Mouse (Mus musculus) inflammation-experienced regulatory T-cells, adult 6 months (primary cell): Measurements from ENCODE around the gene Hist1h2ad. TPM values are rescaled to one million over a fixed set of nuclear protein-coding genes. Genes with fewer than 3 reads are reported as not detected.
A peak's percentile ranks its signal among the peaks of the same experiment; 100 is the strongest.
"Not testable (repeated sequence)": the region's sequence is repeated elsewhere in the genome, so short reads cannot be mapped to it uniquely, and the experiment has no call there.

Experiments
- ATAC-seq: one replicate; pipeline ENCODE4 v1.8.0; 2017
- polyA plus RNA-seq, 3 experiments: library from polyadenylated mRNA; unstranded; fragments of 100-300 nt; shearing (Covaris generic); gene quantifications; one replicate each; pipeline ENCODE4 v1.2.1; 2017

Hist1h2ad gene
- polyA plus RNA-seq, result under 1 TPM in 1 of 3 experiments, not detected in 2; 0.99 TPM

GRCm38 (mm10) chr13:23573898-23574524 is at the start of gene Hist1h2ad, which contains the start of gene Hist1h2bf:
TSS of gene Hist1h2ad (plus strand) at chr13:23574381.
TSS of gene Hist1h2bf (minus strand) at chr13:23574196.
- peak; percentile 76 for ATAC-seq

DNA sequence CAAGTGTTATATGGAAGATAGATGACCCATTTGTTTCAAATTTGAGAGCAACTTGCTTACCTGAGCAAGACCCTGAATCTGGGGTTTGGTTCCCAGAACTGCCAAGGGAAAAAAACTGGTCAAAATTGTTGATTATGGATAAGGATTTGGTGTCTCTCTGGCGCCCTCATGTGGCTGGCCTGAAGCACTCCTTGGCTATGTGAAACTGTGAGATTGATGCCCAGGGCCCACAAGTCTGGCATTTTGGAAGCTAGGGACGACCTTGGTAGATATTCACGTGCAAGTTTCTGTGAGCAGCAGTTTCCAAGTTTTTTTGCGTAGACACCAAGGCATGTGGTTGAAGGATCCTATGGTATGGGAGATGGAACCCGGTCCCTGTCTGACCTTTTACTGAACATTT is 49.5 kb upstream of the Hist1h2ad start:
- ATAC-seq, result peak; percentile 57

- no peak for ATAC-seq
Observed at GRCm38 (mm10) chr13:23525901-23526300, 48.3 kb upstream of the Hist1h2ad start.

GRCm38 (mm10) chr13:23526312-23526711 is 47.9 kb upstream of the Hist1h2ad start:
- ATAC-seq, result peak; percentile 25

GRCm38 (mm10) chr13:23529005-23529404 is 45.2 kb upstream of the Hist1h2ad start:
- no peak for ATAC-seq

DNA sequence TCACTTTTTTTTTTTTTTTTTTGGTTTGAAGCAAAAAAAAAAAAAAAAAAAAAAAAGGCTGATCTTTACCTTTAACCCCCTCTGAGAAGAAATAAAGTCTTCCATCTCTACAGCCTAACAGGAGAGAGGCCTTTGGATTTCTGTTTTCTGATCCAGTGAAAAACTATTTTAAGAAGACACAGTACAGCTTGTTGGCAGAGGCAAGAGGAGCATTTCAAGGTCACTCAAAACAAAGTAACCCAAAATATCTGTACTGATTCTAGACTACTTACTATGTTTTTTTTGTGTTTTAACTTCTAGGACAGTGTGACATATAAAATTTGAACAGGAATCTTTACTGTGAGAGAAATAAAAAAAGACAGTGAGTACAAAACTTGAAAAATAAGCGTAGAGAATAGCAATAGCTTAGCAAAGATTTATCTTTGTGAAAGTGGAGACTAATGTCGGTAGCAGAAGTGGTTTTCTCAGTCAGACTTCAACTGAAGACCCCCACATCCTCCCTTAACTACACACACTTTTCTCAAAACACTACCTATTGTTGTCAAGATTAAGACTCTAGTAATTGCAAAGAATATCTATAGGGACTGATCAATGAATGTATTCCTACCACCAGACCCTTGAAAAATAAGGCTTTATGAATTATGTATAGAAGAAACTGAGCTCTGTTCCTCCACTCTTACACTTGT is 44.6 kb upstream of the Hist1h2ad start:
- no peak for ATAC-seq

GRCm38 (mm10) chr13:23530181-23530900 is 43.8 kb upstream of the Hist1h2ad start:
- peak; percentile 13 for ATAC-seq

DNA sequence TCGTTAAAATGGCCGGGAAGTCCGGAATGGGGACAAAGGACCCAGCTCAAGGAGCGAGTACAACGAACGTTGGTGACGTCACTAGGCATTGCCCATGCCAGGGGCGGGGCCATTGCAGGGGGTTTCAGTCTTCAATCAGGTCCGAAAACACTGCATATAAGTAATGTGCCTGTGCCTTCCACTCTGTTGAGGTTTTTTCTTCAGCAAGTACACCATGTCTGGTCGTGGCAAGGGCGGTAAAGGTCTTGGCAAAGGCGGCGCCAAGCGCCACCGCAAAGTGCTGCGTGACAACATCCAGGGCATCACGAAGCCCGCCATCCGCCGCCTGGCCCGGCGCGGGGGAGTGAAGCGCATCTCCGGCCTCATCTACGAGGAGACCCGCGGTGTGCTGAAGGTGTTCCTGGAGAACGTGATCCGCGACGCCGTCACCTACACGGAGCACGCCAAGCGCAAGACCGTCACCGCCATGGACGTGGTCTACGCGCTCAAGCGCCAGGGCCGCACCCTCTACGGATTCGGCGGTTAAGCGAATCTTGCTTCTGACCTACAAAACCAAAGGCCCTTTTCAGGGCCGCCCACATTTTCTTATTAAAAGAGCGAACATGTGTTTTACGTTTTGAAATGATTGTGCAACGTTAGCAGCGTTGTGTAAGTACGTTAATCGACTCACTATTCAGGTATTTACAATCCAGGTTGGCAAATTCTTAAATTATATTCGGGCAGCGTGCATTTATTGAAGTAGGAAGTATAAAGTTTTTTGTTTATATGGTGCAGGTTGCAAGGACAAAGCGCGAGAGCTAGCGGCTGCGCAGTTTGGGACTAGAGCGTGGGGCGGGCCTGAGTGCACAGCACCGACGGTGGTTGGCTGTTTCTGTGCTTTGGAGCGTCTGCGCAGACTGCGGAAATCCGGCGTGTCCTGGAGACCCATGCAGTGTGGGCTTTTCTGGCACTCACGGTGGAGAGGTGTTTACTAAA is 43.0 kb upstream of the Hist1h2ad start, which contains the start of gene Hist1h4h:
Gene Hist1h4h, plus strand, starts transcription at position 150 of the 975 bp plus-strand sequence.
- peak; percentile 73 for ATAC-seq

- ATAC-seq, result no peak
Observed at GRCm38 (mm10) chr13:23532262-23533075, 41.7 kb upstream of the Hist1h2ad start.

DNA sequence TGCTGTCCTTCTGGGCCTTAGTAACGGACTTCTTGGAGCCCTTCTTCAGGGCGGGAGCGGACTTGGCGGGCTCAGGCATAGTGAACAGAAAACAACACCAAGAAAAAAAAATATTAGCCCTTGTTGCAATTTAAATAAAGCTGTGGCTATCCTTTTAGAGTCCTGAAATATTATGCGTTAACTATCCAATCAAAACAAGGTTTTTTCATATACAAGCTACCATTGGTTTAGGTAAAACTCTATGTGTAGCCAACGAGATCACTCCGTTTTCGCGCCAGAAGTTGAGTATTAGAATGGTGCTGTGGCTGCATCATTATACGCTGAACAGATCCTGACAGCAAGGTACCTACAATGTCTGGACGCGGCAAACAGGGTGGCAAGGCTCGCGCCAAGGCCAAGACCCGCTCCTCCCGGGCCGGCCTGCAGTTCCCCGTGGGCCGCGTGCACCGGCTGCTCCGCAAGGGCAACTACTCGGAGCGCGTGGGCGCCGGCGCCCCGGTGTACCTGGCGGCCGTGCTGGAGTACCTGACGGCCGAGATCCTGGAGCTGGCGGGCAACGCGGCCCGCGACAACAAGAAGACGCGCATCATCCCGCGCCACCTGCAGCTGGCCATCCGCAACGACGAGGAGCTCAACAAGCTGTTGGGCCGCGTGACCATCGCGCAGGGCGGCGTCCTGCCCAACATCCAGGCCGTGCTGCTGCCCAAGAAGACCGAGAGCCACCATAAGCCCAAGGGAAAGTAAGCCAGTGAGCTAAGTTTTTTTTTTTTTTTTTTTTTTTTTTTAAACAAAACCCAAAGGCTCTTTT is 40.4 kb upstream of the Hist1h2ad start, which contains the start of gene Hist1h2af:
Gene Hist1h2af, plus strand, starts transcription at position 347 of the 808 bp plus-strand sequence.
- peak; percentile 31 for ATAC-seq

DNA sequence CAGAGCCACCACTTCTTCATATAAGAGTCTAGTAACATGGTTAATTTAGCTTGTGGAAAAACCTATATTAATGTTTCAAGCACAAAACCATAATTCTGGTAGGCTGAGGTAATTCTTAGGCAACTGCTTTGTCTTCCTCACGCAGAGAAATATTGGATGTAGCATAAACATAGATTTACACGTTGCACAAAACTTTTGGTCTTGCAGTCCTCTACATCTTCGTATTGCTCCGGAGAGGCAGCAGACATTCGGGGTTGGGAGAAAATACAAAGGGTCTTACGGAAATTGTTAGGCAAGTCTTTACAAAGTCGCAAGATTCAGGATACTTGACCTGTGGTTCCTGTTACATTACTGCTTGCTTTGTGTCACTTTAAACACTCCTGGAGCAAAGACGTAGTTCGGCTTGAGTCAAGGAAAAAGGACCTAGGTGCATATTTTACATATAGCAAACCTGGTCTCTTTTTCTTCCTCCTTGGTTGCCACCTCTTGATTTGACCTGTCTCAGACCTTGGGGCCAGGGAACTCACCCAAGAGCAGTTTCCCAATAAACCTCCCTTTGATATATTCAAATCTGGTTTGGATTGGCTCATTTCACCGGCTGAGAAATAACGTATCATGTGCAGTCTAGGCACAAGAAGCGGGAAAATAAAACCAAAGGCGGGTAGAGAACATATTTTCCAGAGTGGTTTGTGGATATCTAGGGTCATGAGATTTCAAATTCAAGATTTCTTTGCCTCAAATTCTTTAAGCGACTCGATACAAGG is 39.6 kb upstream of the Hist1h2ad start:
- no peak for ATAC-seq

- peak; percentile 73 for ATAC-seq
Observed at GRCm38 (mm10) chr13:23535137-23536075, 38.8 kb upstream of the Hist1h2ad start, which contains the start of gene Hist1h3g. TSS of gene Hist1h3g (plus strand) at chr13:23535422.

- no peak for ATAC-seq
Observed at GRCm38 (mm10) chr13:23536076-23536822, 37.9 kb upstream of the Hist1h2ad start.

DNA sequence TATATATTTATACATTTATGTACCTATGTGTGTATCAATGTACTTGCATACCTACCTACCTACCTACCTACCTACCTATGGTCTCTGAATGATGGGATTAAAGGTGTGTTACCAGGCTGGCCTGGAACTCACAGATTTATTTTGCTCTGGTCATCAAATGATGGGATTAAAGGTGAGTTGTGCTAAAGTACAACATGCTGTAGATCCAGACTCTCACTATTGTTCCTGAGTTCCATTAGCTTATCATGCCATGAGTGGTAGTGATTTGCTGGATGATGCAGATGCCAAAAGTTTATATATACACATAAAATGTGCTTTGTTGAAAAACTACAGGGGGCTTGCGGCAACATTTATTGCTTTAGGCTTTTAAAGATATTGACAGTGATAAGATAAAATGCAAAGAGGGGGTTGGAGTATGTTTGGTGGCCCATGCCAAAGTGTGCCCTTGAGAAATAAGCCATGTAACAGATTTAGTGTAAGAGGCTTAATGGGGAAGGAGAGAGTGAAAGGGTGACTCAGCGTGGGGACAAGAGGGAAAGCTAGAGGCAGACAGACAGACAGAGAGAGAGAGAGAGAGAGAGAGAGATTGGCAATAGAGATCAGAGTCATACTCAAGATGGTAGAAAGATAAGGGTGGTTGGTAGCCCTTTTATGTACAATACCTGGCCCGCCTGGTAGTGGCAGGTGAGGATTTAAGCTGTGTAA is 37.0 kb upstream of the Hist1h2ad start:
- no peak for ATAC-seq

GRCm38 (mm10) chr13:23538249-23538648 is 35.9 kb upstream of the Hist1h2ad start:
- no peak for ATAC-seq

DNA sequence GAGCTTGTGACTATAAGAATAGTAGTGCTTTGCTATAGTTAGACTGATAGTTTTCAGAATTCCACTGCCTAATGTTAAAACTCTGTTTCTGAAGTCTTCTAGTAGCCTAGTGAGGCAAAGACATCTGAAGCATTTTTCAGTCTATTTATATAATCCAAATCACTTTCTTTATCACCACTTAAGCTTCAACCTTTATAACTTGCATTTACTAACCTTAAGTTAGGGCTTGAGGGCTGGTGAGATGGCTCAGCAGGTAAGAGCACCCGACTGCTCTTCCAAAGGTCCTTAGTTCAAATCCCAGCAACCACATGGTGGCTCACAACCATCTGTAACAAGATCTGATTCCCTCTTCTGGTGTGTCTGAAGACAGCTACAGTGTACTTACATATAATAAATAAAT is 34.4 kb upstream of the Hist1h2ad start:
- ATAC-seq, result not testable (repeated sequence)

DNA sequence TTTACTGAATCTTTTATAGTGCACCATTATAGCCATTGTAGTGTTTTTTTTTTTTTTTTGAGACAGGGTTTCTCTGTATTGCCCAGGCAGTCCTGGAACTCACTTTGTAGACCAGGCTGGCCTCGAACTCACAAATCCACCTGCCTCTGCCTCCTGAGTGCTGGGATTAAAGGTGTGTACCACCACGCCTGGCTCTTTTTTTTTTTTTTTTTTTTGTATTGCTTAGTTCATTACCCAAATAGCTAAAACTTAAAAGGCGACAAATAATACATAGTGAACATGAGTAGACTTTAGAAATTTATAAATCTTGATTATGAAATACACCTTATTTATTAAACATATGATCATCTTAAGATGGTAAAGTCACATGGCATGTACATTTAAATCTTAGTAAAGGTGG is 32.7 kb upstream of the Hist1h2ad start:
- ATAC-seq, result no peak
